Mouse (Mus musculus): Measurements from ENCODE around the gene Stk25. TPM values are rescaled to one million over a fixed set of nuclear protein-coding genes. Genes with fewer than 3 reads are reported as not detected.

The Stk25 gene
- polyA plus RNA-seq, 1 experiment = 79.6 TPM

- H3K27me3 ChIP-seq (ENCODE audit: control insufficient read depth, insufficient read depth, low read length, poor library complexity, severe bottlenecking) = no peaks in the 10 kb centered on the region
- TF ChIP-seq EP300 (IDR thresholded peaks at IDR 0.05; ENCODE audit: insufficient read depth, low read depth, low read length) = no peak
- no peak for TF ChIP-seq POLR2A (IDR thresholded peaks at IDR 0.05; ENCODE audit: insufficient read depth, low read length)
- no peak for TF ChIP-seq CTCF (IDR thresholded peaks at IDR 0.05; ENCODE audit: low read depth, low read length)
- peak overlapping the region; percentile 81 for H3K4me3 ChIP-seq (ENCODE audit: low read depth, low read length)
- no peak overlapping the region for H3K27ac ChIP-seq (ENCODE audit: insufficient read depth, low read length)
- peaks cover 1% of the 10 kb centered on the region for H3K4me1 ChIP-seq (ENCODE audit: control insufficient read depth, insufficient read depth, low read length)
- no peaks in the 10 kb centered on the region; the same call in 1 of the 2 replicates for H3K36me3 ChIP-seq (ENCODE audit: control insufficient read depth, insufficient read depth, low read length, poor library complexity, severe bottlenecking)
- H3K9me3 ChIP-seq (replicated peaks; ENCODE audit: control insufficient read depth, insufficient read depth, low read length, poor library complexity, severe bottlenecking) = no peaks in the 10 kb centered on the region
- peak overlapping the region; percentile 71 for H3K9ac ChIP-seq (ENCODE audit: low read depth, poor library complexity, severe bottlenecking)
Observed at GRCm38 (mm10) chr1:93635091-93635579, 23.3 kb downstream of the Stk25 start.

- Histone ChIP-seq H3K9ac (ENCODE audit: low read depth, poor library complexity, severe bottlenecking) (peak overlapping the region; percentile 71), H3K4me3 (ENCODE audit: low read depth, low read length) (peak overlapping the region; percentile 81), H3K27me3 (ENCODE audit: control insufficient read depth, insufficient read depth, low read length, poor library complexity, severe bottlenecking) (no peaks in the 10 kb centered on the region), H3K36me3 (ENCODE audit: control insufficient read depth, insufficient read depth, low read length, poor library complexity, severe bottlenecking) (no peaks in the 10 kb centered on the region; the same call in 1 of the 2 replicates), H3K27ac (ENCODE audit: insufficient read depth, low read length) (no peak overlapping the region), H3K9me3 (replicated peaks; ENCODE audit: control insufficient read depth, insufficient read depth, low read length, poor library complexity, severe bottlenecking) (no peaks in the 10 kb centered on the region), H3K4me1 (ENCODE audit: control insufficient read depth, insufficient read depth, low read length) (peaks cover 1% of the 10 kb centered on the region)
- TF ChIP-seq CTCF (IDR thresholded peaks at IDR 0.05; ENCODE audit: low read depth, low read length) (no peak), EP300 (IDR thresholded peaks at IDR 0.05; ENCODE audit: insufficient read depth, low read depth, low read length) (no peak), POLR2A (IDR thresholded peaks at IDR 0.05; ENCODE audit: insufficient read depth, low read length) (no peak)
Observed at GRCm38 (mm10) chr1:93634481-93634891, 24.0 kb downstream of the Stk25 start.

- no peaks in the 10 kb centered on the region for H3K9me3 ChIP-seq (replicated peaks; ENCODE audit: control insufficient read depth, insufficient read depth, low read length, poor library complexity, severe bottlenecking)
- H3K4me1 ChIP-seq (ENCODE audit: control insufficient read depth, insufficient read depth, low read length) = peaks cover 1% of the 10 kb centered on the region
- H3K36me3 ChIP-seq (ENCODE audit: control insufficient read depth, insufficient read depth, low read length, poor library complexity, severe bottlenecking) = peaks cover 10% of the 10 kb centered on the region
- H3K4me3 ChIP-seq (ENCODE audit: low read depth, low read length) = no peak overlapping the region
- H3K27me3 ChIP-seq (ENCODE audit: control insufficient read depth, insufficient read depth, low read length, poor library complexity, severe bottlenecking) = no peaks in the 10 kb centered on the region
- no peak overlapping the region for H3K9ac ChIP-seq (ENCODE audit: low read depth, poor library complexity, severe bottlenecking)
- H3K27ac ChIP-seq (ENCODE audit: insufficient read depth, low read length) = no peak overlapping the region
- TF ChIP-seq POLR2A (IDR thresholded peaks at IDR 0.05; ENCODE audit: insufficient read depth, low read length) (no peak), CTCF (IDR thresholded peaks at IDR 0.05; ENCODE audit: low read depth, low read length) (no peak), EP300 (IDR thresholded peaks at IDR 0.05; ENCODE audit: insufficient read depth, low read depth, low read length) (no peak)
Observed at GRCm38 (mm10) chr1:93632723-93633122, 25.7 kb downstream of the Stk25 start.

- peaks cover 1% of the 10 kb centered on the region for H3K4me1 ChIP-seq (ENCODE audit: control insufficient read depth, insufficient read depth, low read length)
- H3K27ac ChIP-seq (ENCODE audit: insufficient read depth, low read length) = no peak overlapping the region
- H3K4me3 ChIP-seq (ENCODE audit: low read depth, low read length) = no peak overlapping the region
- H3K27me3 ChIP-seq (ENCODE audit: control insufficient read depth, insufficient read depth, low read length, poor library complexity, severe bottlenecking) = no peaks in the 10 kb centered on the region
- H3K9ac ChIP-seq (ENCODE audit: low read depth, poor library complexity, severe bottlenecking) = no peak overlapping the region
- no peaks in the 10 kb centered on the region for H3K9me3 ChIP-seq (replicated peaks; ENCODE audit: control insufficient read depth, insufficient read depth, low read length, poor library complexity, severe bottlenecking)
- TF ChIP-seq POLR2A (IDR thresholded peaks at IDR 0.05; ENCODE audit: insufficient read depth, low read length) = no peak
- no peak for TF ChIP-seq EP300 (IDR thresholded peaks at IDR 0.05; ENCODE audit: insufficient read depth, low read depth, low read length)
- no peak for TF ChIP-seq CTCF (IDR thresholded peaks at IDR 0.05; ENCODE audit: low read depth, low read length)
- peaks cover 21% of the 10 kb centered on the region for H3K36me3 ChIP-seq (ENCODE audit: control insufficient read depth, insufficient read depth, low read length, poor library complexity, severe bottlenecking)
Observed at GRCm38 (mm10) chr1:93630796-93631195, 27.7 kb downstream of the Stk25 start.

GRCm38 (mm10) chr1:93624502-93624901, 34.0 kb downstream of the Stk25 start:
- peaks cover 35% of the 10 kb centered on the region for H3K36me3 ChIP-seq (ENCODE audit: control insufficient read depth, insufficient read depth, low read length, poor library complexity, severe bottlenecking)
- H3K4me1 ChIP-seq (ENCODE audit: control insufficient read depth, insufficient read depth, low read length) = no peaks in the 10 kb centered on the region
- no peak overlapping the region for H3K9ac ChIP-seq (ENCODE audit: low read depth, poor library complexity, severe bottlenecking)
- no peaks in the 10 kb centered on the region for H3K27me3 ChIP-seq (ENCODE audit: control insufficient read depth, insufficient read depth, low read length, poor library complexity, severe bottlenecking)
- no peak for TF ChIP-seq EP300 (IDR thresholded peaks at IDR 0.05; ENCODE audit: insufficient read depth, low read depth, low read length)
- no peak for TF ChIP-seq POLR2A (IDR thresholded peaks at IDR 0.05; ENCODE audit: insufficient read depth, low read length)
- no peak for TF ChIP-seq CTCF (IDR thresholded peaks at IDR 0.05; ENCODE audit: low read depth, low read length)
- H3K4me3 ChIP-seq (ENCODE audit: low read depth, low read length) = no peak overlapping the region
- no peak overlapping the region for H3K27ac ChIP-seq (ENCODE audit: insufficient read depth, low read length)
- H3K9me3 ChIP-seq (replicated peaks; ENCODE audit: control insufficient read depth, insufficient read depth, low read length, poor library complexity, severe bottlenecking) = no peaks in the 10 kb centered on the region

- Histone ChIP-seq H3K4me3 (ENCODE audit: low read depth, low read length) (no peak overlapping the region), H3K36me3 (ENCODE audit: control insufficient read depth, insufficient read depth, low read length, poor library complexity, severe bottlenecking) (peaks cover 6% of the 10 kb centered on the region), H3K4me1 (ENCODE audit: control insufficient read depth, insufficient read depth, low read length) (no peaks in the 10 kb centered on the region), H3K9ac (ENCODE audit: low read depth, poor library complexity, severe bottlenecking) (no peak overlapping the region), H3K27me3 (ENCODE audit: control insufficient read depth, insufficient read depth, low read length, poor library complexity, severe bottlenecking) (no peaks in the 10 kb centered on the region), H3K9me3 (replicated peaks; ENCODE audit: control insufficient read depth, insufficient read depth, low read length, poor library complexity, severe bottlenecking) (no peaks in the 10 kb centered on the region), H3K27ac (ENCODE audit: insufficient read depth, low read length) (no peak overlapping the region)
- TF ChIP-seq EP300 (IDR thresholded peaks at IDR 0.05; ENCODE audit: insufficient read depth, low read depth, low read length) = no peak
- no peak for TF ChIP-seq CTCF (IDR thresholded peaks at IDR 0.05; ENCODE audit: low read depth, low read length)
- no peak for TF ChIP-seq POLR2A (IDR thresholded peaks at IDR 0.05; ENCODE audit: insufficient read depth, low read length)
Observed at GRCm38 (mm10) chr1:93618948-93619347, 39.5 kb downstream of the Stk25 start.
